Mouse (Mus musculus) ES-Bruce4 (cell line): ENCODE measurements around the gene Cnot2.
"Not testable (repeated sequence)": the region's sequence is repeated elsewhere in the genome, so short reads cannot be mapped to it uniquely, and the experiment has no call there.

Source experiments
- CTCF ChIP-seq: IDR thresholded peaks from one replicate; pipeline ENCODE4 v1.8.1; 2011; ENCODE audit warnings: low read depth, low read length
- EP300 ChIP-seq: IDR thresholded peaks from 2 replicates; pipeline ENCODE4 v1.6.1; 2011; ENCODE audit warnings: low read depth, low read length; ENCODE audit not compliant: insufficient read depth
- POLR2A ChIP-seq: IDR thresholded peaks from one replicate; pipeline ENCODE4 v1.8.1; 2011; ENCODE audit warnings: low read length; ENCODE audit not compliant: insufficient read depth

DNA sequence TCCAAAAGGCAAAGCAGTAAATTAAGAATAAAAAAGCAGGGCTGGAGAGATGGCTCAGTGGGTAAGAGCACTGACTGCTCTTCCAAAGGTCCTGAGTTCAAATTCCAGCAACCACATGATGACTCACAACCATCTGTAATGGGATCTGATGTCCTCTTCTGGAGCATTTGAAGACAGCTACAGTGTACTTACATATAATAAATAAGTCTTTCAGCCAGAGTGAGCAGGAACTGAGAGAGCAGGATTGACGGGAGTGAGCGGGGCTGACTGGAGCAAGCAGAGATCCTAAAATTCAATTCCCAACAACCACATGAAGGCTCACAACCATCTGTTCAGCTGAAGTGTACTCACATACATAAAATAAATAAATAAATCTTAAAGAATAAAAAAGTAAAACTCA is 5.2 kb downstream of the Cnot2 start:
- TF ChIP-seq CTCF, EP300, POLR2A: not testable (repeated sequence)
